8 mouse cellular contexts compared by ENCODE assay signal in the genomic region with DNA sequence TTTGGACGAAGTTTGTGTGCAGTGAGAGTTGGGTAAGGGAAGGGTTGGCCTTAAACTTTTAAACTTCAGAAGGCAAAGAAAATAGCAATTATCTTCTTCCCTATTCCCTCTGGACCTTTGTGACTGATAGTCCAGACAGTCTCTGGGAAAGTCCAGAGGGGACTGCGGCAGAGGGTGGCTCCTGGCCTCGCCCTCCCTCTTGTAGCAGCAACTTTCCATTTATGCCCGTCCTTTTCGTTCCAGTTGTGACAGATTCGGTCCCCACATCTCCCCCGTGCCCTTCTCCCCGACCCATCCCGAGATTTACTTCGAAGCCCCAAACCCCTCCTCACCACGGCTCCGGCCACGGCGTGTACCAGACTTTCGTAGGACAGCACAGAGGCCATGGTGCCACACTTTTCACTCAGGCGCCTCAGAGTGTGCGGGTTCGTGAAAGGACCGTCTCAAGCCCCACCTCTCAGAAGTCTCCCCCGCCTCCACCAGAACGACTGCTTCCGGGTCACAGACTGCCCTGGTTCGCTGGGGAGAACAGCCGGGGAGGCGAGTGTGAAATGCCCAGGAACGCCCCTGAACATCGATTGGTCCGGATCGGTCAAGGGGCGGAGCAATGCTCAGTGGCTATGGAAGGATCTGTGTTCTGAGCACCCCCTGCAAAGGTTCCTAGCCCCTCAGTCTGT. TPM values are rescaled to one million over a fixed set of nuclear protein-coding genes. Genes with fewer than 3 reads are reported as not detected.
A peak's percentile ranks its signal among the peaks of the same experiment; 100 is the strongest.
DNase-seq lines count a peak whose midpoint lies in the region; ATAC-seq and TF ChIP-seq lines count a peak whose summit lies in the region.

A gene (minus strand): TSS at position 468 of the 677 bp plus-strand sequence.

- peak within 1 kb of the TSS; percentile 89 for H3K9ac ChIP-seq in embryonic facial prominence, embryonic 13.5 days
- H3K9ac ChIP-seq in heart, adult 2 months (ENCODE audit: low read depth, low read length), result peak within 1 kb of the TSS; percentile 88
- H3K9ac ChIP-seq in limb, embryonic 13.5 days, result peak within 1 kb of the TSS; percentile 82
- peak within 1 kb of the TSS; percentile 62 for H3K9ac ChIP-seq in midbrain, embryonic 16.5 days (ENCODE audit: low read depth, low read length)

- peak; percentile 90 for DNase-seq in 3134 (ENCODE audit: extremely low read depth, insufficient read length, low spot score)
- peak; percentile 97 to 98 for DNase-seq in adrenal gland, postnatal 36 days
- peak; percentile 94 to 95 for DNase-seq in heart, adult 2 months
- peak; percentile 95 to 96 for DNase-seq in kidney, adult 8-10 months
- peak; percentile 84 to 97 for DNase-seq in spleen, postnatal 10 days (ENCODE audit: low spot score in 2 of 2)

- peak within 1 kb of the TSS; percentile 77 for H3K4me3 ChIP-seq in embryonic facial prominence, embryonic 13.5 days
- peak within 1 kb of the TSS; percentile 63 for H3K4me3 ChIP-seq in heart, adult 2 months
- H3K4me3 ChIP-seq in limb, embryonic 13.5 days, result peak within 1 kb of the TSS; percentile 78
- H3K4me3 ChIP-seq in midbrain, embryonic 16.5 days (ENCODE audit: low read depth, low read length), result peak within 1 kb of the TSS; percentile 50

- H3K79me2 ChIP-seq in heart, adult 2 months (replicated peaks; ENCODE audit: control insufficient read depth, insufficient read depth, low read length), result 0 out of 2 replicates have a peak, but pooled peaks cover 2% of the 10 kb centered on the region

- peak within 1 kb of the TSS; percentile 91 for H3K27ac ChIP-seq in embryonic facial prominence, embryonic 13.5 days
- peak within 1 kb of the TSS; percentile 75 for H3K27ac ChIP-seq in heart, adult 2 months
- H3K27ac ChIP-seq in limb, embryonic 13.5 days, result peak within 1 kb of the TSS; percentile 77
- peak within 1 kb of the TSS; percentile 40 for H3K27ac ChIP-seq in midbrain, embryonic 16.5 days (ENCODE audit: low read length)

- ATAC-seq in embryonic facial prominence, embryonic 13.5 days (ENCODE audit: insufficient number of reproducible peaks, insufficient read depth, low FRiP score, low TSS enrichment, low read depth), result peak; percentile 98
- ATAC-seq in limb, embryonic 13.5 days (ENCODE audit: low FRiP score, low read depth), result peak; percentile 99
- ATAC-seq in midbrain, embryonic 16.5 days, result peak; percentile 99

- peak; percentile 80 for TF ChIP-seq POLR2A in heart, adult 2 months (IDR thresholded peaks at IDR 0.05; ENCODE audit: insufficient read depth, low read depth, low read length)

- H3K4me2 ChIP-seq in embryonic facial prominence, embryonic 13.5 days, result peak within 1 kb of the TSS; percentile 80
- peak within 1 kb of the TSS; percentile 79 for H3K4me2 ChIP-seq in limb, embryonic 13.5 days (replicated peaks)
- peak within 1 kb of the TSS; percentile 81 for H3K4me2 ChIP-seq in midbrain, embryonic 16.5 days (ENCODE audit: low read length)

- 0 out of 2 replicates have a peak, but pooled peaks have one; percentile 62 for TF ChIP-seq EP300 in heart, adult 2 months (IDR thresholded peaks at IDR 0.05; ENCODE audit: insufficient read depth, low read depth, low read length)

- H3K36me3 ChIP-seq in embryonic facial prominence, embryonic 13.5 days, result peaks cover 28% of the 10 kb centered on the region
- H3K36me3 ChIP-seq in heart, adult 2 months (ENCODE audit: control insufficient read depth, insufficient read depth, low read length), result peaks cover 9% of the 10 kb centered on the region
- peaks cover 25% of the 10 kb centered on the region for H3K36me3 ChIP-seq in limb, embryonic 13.5 days
- H3K36me3 ChIP-seq in midbrain, embryonic 16.5 days (ENCODE audit: control insufficient read depth, insufficient read depth, low read length), result peaks cover 4% of the 10 kb centered on the region

- H3K27me3 ChIP-seq in embryonic facial prominence, embryonic 13.5 days, result no peaks in the 10 kb centered on the region
- H3K27me3 ChIP-seq in heart, adult 2 months (ENCODE audit: control insufficient read depth, insufficient read depth, low read length), result no peaks in the 10 kb centered on the region
- H3K27me3 ChIP-seq in limb, embryonic 13.5 days, result no peaks in the 10 kb centered on the region
- no peaks in the 10 kb centered on the region for H3K27me3 ChIP-seq in midbrain, embryonic 16.5 days (ENCODE audit: control insufficient read depth, insufficient read depth, low read depth, low read length)

- no peak for TF ChIP-seq CTCF in heart, adult 2 months (IDR thresholded peaks at IDR 0.05)

- H3K4me1 ChIP-seq in embryonic facial prominence, embryonic 13.5 days, result peaks cover 40% of the 10 kb centered on the region
- peaks cover 8% of the 10 kb centered on the region for H3K4me1 ChIP-seq in heart, adult 2 months (ENCODE audit: control insufficient read depth, insufficient read depth, low read length)
- H3K4me1 ChIP-seq in limb, embryonic 13.5 days, result peaks cover 32% of the 10 kb centered on the region
- peaks cover 16% of the 10 kb centered on the region for H3K4me1 ChIP-seq in midbrain, embryonic 16.5 days (ENCODE audit: control insufficient read depth, insufficient read depth, low read length)

- H3K9me3 ChIP-seq in embryonic facial prominence, embryonic 13.5 days, result no peaks in the 10 kb centered on the region
- H3K9me3 ChIP-seq in limb, embryonic 13.5 days, result no peaks in the 10 kb centered on the region
- H3K9me3 ChIP-seq in midbrain, embryonic 16.5 days (replicated peaks; ENCODE audit: control insufficient read depth, low read length, poor library complexity, severe bottlenecking), result no peaks in the 10 kb centered on the region

- intact Hi-C loops in heart, adult 2 months (cut with DNase I), result loop anchor here (2.0 kb wide), 1 partner anchor 40 kb away; a partner anchor contains a TSS

- under 1% methylated on average over 30 of the region's 30 CpGs for WGBS in embryonic facial prominence, embryonic 13.5 days
- WGBS in heart, adult 2 months, result under 1% methylated on average over 30 of the region's 30 CpGs
- under 1% methylated on average over 30 of the region's 30 CpGs for WGBS in limb, embryonic 13.5 days
- WGBS in midbrain, embryonic 16.5 days, result 1% methylated on average over 30 of the region's 30 CpGs

RNA-seq across cellular contexts. Expression of the gene that starts here (rescaled TPM):
- 100 to 1,000 TPM in 1 of 2 experiments, 10 to 100 TPM in 1; 79.2 to 106 TPM for total RNA-seq in adrenal gland, postnatal 36 days (2021)
- polyA plus RNA-seq in embryonic facial prominence, embryonic 13.5 days (2015; fragmentation: Nextera tagmentation; extraction: Ambion mirVana), result 128 and 133 TPM in 2 replicates
- 10 to 100 TPM; 13.0 to 15.7 TPM for total RNA-seq in heart, adult 2 months (2021)
- polyA plus RNA-seq in heart, adult 2 months (2012; rRNA removed), result 15.1 and 24.6 TPM in 2 replicates
- polyA plus RNA-seq in limb, embryonic 13.5 days (2015; fragmentation: Nextera tagmentation; extraction: Ambion mirVana), result 117 and 119 TPM in 2 replicates
- 136 and 141 TPM in 2 replicates for polyA plus RNA-seq in midbrain, embryonic 16.5 days (2015; fragmentation: Nextera tagmentation; extraction: Ambion mirVana)

Comparison
In these comparisons a context has a peak if more than half of its experiments do, and no peak if none do; other contexts are left out.
1. Peak in every context shown above with its lines: DNase-seq, ATAC-seq, H3K4me3 ChIP-seq and H3K27ac ChIP-seq.
2. RNA of the gene that starts here (total RNA-seq): 79.2 to 106 TPM in adrenal gland, postnatal 36 days; 13.0 to 15.7 TPM in heart, adult 2 months; every median in the first group is over 4 times any median in the second.
3. H3K27ac ChIP-seq: peak in every context shown above with its lines; median percentile 91 in embryonic facial prominence, embryonic 13.5 days; 77 in limb, embryonic 13.5 days; 75 in heart, adult 2 months; 40 in midbrain, embryonic 16.5 days.